Mouse (Mus musculus) liver, embryonic 14.5 days (tissue): ENCODE measurements around the gene Zfp963. TPM values are rescaled to one million over a fixed set of nuclear protein-coding genes. Genes with fewer than 3 reads are reported as not detected.

ENCODE experiments used
- ATAC-seq: fragments of 200-750 bp; cut with Nextera tagmentation; 2 replicates; pipeline ENCODE4 v1.8.0; 2017; ENCODE audit warnings: moderate number of reproducible peaks, mild to moderate bottlenecking, moderate library complexity; ENCODE audit not compliant: insufficient read depth
- DNase-seq, 3 experiments: peaks; one replicate each; pipeline ENCODE4 v3.0.0-alpha.2; 2012 to 2013; ENCODE audit warnings: low read depth in 3 of 3, low spot score in 3 of 3
- H3K27ac ChIP-seq: fragments of 300-500 bp; sonication (generic); 2 replicates; pipeline ENCODE4 v1.5.1; 2014; ENCODE audit warnings: moderate library complexity, mild to moderate bottlenecking, control low read depth, inconsistent platforms
- H3K27me3 ChIP-seq: fragments of 300-500 bp; sonication (generic); 2 replicates; pipeline ENCODE4 v1.6.1; 2014; ENCODE audit warnings: mild to moderate bottlenecking, low read length, moderate library complexity; ENCODE audit not compliant: control insufficient read depth, insufficient read depth
- H3K36me3 ChIP-seq: fragments of 300-500 bp; sonication (generic); replicated peaks from 2 replicates; pipeline ENCODE4 v1.6.1; 2014; ENCODE audit warnings: low read depth; ENCODE audit not compliant: control insufficient read depth, insufficient read depth
- H3K4me1 ChIP-seq, 2 experiments: fragments of 200-500 bp in 1 of 2; fragments of 300-500 bp in 1 of 2; sonication (generic) in 1 of 2; replicated peaks; 2 replicates each; pipeline ENCODE4 v1.6.1; 2012 to 2014; ENCODE audit warnings: antibody characterized with exemption in 1 of 2, inconsistent platforms in 1 of 2, low read length in 1 of 2; ENCODE audit not compliant: control insufficient read depth in 2 of 2, insufficient read depth in 2 of 2
- H3K4me2 ChIP-seq: fragments of 300-500 bp; sonication (generic); 2 replicates; pipeline ENCODE4 v1.6.1; 2014; ENCODE audit warnings: low read depth, mild to moderate bottlenecking, control low read depth, moderate library complexity
- H3K4me3 ChIP-seq, 2 experiments: fragments of 200-500 bp in 1 of 2; fragments of 300-500 bp in 1 of 2; sonication (generic) in 1 of 2; 2 replicates each; pipeline ENCODE4 v1.5.1; 2012 to 2014; ENCODE audit warnings: low read depth in 2 of 2, low read length in 2 of 2, mild to moderate bottlenecking in 2 of 2, control low read depth in 1 of 2, inconsistent platforms in 1 of 2, moderate library complexity in 1 of 2; ENCODE audit not compliant: insufficient read depth in 1 of 2
- H3K9ac ChIP-seq: fragments of 300-500 bp; sonication (generic); replicated peaks from 2 replicates; pipeline ENCODE4 v1.6.1; 2014; ENCODE audit warnings: mild to moderate bottlenecking, control low read depth, moderate library complexity
- H3K9me3 ChIP-seq: fragments of 300-500 bp; sonication (generic); 2 replicates; pipeline ENCODE4 v1.6.1; 2016; ENCODE audit warnings: low read length, mixed read lengths; ENCODE audit not compliant: control insufficient read depth
- CTCF ChIP-seq: IDR thresholded peaks from 2 replicates; pipeline ENCODE4 v1.5.1; 2016; ENCODE audit warnings: antibody characterized with exemption, low read depth, control low read depth
- EP300 ChIP-seq: IDR thresholded peaks from 2 replicates; pipeline ENCODE4 v1.6.1; 2016; ENCODE audit warnings: antibody characterized with exemption, low read depth
- WGBS: fragments of 180-500 bp; shearing (Covaris S2); extraction: QIAGEN DNeasy Blood & Tissue Kit; methylation state at CpG from one replicate; pipeline ENCODE4 v1.1.7; 2014; ENCODE audit not compliant: insufficient replicate concordance; 5-methylcytosine and 5-hydroxymethylcytosine counted together
- polyA plus RNA-seq, 2 experiments: library from polyadenylated mRNA; depleted of rRNA in 1 of 2; stranded (reverse) in 1 of 2; unstranded in 1 of 2; fragments of >200 nt; fragmentation: Nextera tagmentation in 1 of 2; extraction: Ambion mirVana in 1 of 2; gene quantifications; 2 replicates each; pipeline versions ENCODE4 v1.2.1 to v1.2.3; 2012 to 2014

The Zfp963 gene
- 1.2 and 1.8 TPM in 2 replicates for polyA plus RNA-seq (2012; rRNA removed)
- 1.9 and 2.0 TPM in 2 replicates for polyA plus RNA-seq (2014; fragmentation: Nextera tagmentation; extraction: Ambion mirVana)

- peak within 1 kb of the TSS; percentile 77 for H3K9ac ChIP-seq
- H3K9me3 ChIP-seq = no peaks in the 10 kb centered on the region
- H3K4me3 ChIP-seq = peak within 1 kb of the TSS; percentile 70 to 79
- 4% methylated on average over 48 of the region's 48 CpGs for WGBS
- no peaks in the 10 kb centered on the region for H3K27me3 ChIP-seq
- H3K36me3 ChIP-seq = no peaks in the 10 kb centered on the region
- TF ChIP-seq EP300 (no peak), CTCF (peak; percentile 17; the same call in 1 of the 2 replicates)
- H3K27ac ChIP-seq = peak within 1 kb of the TSS; percentile 92
- peaks cover 28 to 38% of the 10 kb centered on the region in 2 experiments for H3K4me1 ChIP-seq
- DNase-seq = peak; percentile 89 to 91 (median 91)
- ATAC-seq = peak; percentile 98
- H3K4me2 ChIP-seq = peak within 1 kb of the TSS; percentile 77
These were observed at the start of gene Zfp963 for GRCm38 (mm10) chr8:69749544-69750454. Zfp963 (minus strand) TSS chr8:69749970.

- no peaks in the 10 kb centered on the region for H3K9me3 ChIP-seq
- ATAC-seq (no peak), DNase-seq (no peak)
- H3K9ac ChIP-seq = no peak overlapping the region
- no peaks in the 10 kb centered on the region for H3K4me1 ChIP-seq
- WGBS = 80% methylated on average over 8 of the region's 8 CpGs
- no peak overlapping the region for H3K4me3 ChIP-seq
- TF ChIP-seq EP300 = no peak
- TF ChIP-seq CTCF = no peak
- peaks cover 91% of the 10 kb centered on the region for H3K36me3 ChIP-seq
- H3K4me2 ChIP-seq = no peak overlapping the region
- no peak overlapping the region for H3K27ac ChIP-seq
- no peaks in the 10 kb centered on the region for H3K27me3 ChIP-seq
These were observed 49.5 kb upstream of the Zfp963 start for GRCm38 (mm10) chr8:69799261-69799660.

GRCm38 (mm10) chr8:69797661-69798060 is 47.9 kb upstream of the Zfp963 start:
- Histone ChIP-seq H3K27me3 (no peaks in the 10 kb centered on the region), H3K4me3 (no peak overlapping the region), H3K36me3 (peaks cover 83% of the 10 kb centered on the region), H3K4me1 (peaks cover 0 to 3% of the 10 kb centered on the region in 2 experiments; a peak in 2 of 4 replicates), H3K9ac (no peak overlapping the region), H3K4me2 (no peak overlapping the region), H3K27ac (no peak overlapping the region), H3K9me3 (no peaks in the 10 kb centered on the region)
- TF ChIP-seq EP300 = no peak
- no peak for TF ChIP-seq CTCF
- ATAC-seq (no peak), DNase-seq (no peak)
- WGBS = 81% methylated on average over 10 of the region's 10 CpGs

GRCm38 (mm10) chr8:69796721-69797345 is 47.1 kb upstream of the Zfp963 start:
- no peak overlapping the region for H3K4me3 ChIP-seq
- H3K36me3 ChIP-seq = peaks cover 74% of the 10 kb centered on the region
- H3K27me3 ChIP-seq = no peaks in the 10 kb centered on the region
- peaks cover 8 to 10% of the 10 kb centered on the region in 2 experiments for H3K4me1 ChIP-seq
- 88% methylated on average over 16 of the region's 16 CpGs for WGBS
- DNase-seq = no peak
- no peak overlapping the region for H3K4me2 ChIP-seq
- H3K9me3 ChIP-seq = no peaks in the 10 kb centered on the region
- H3K9ac ChIP-seq = no peak overlapping the region
- no peak for ATAC-seq
- no peak for TF ChIP-seq EP300
- TF ChIP-seq CTCF = no peak
- H3K27ac ChIP-seq = no peak overlapping the region

- 87% methylated on average over 6 of the region's 6 CpGs for WGBS
- Histone ChIP-seq H3K27me3 (no peaks in the 10 kb centered on the region), H3K36me3 (peaks cover 58% of the 10 kb centered on the region), H3K9ac (no peak overlapping the region), H3K4me3 (no peak overlapping the region), H3K27ac (no peak overlapping the region), H3K4me1 (peaks cover 11% of the 10 kb centered on the region in 2 experiments), H3K4me2 (no peak overlapping the region), H3K9me3 (no peaks in the 10 kb centered on the region)
- ATAC-seq (no peak), DNase-seq (no peak)
- no peak for TF ChIP-seq EP300
- TF ChIP-seq CTCF = no peak
These were observed 45.1 kb upstream of the Zfp963 start for GRCm38 (mm10) chr8:69794901-69795300.
